Mouse (Mus musculus): ENCODE results near the gene Bri3.

GRCm38 (mm10) chr5:144258687-144259086 lies 14.4 kb downstream of the Bri3 start:
- TF ChIP-seq CTCF (IDR thresholded peaks at IDR 0.05; ENCODE audit: extremely low read depth, insufficient read depth, low read length): no peak
- TF ChIP-seq POLR2A (IDR thresholded peaks at IDR 0.05; ENCODE audit: extremely low read depth, insufficient read depth, low read length): no peak
